Mouse (Mus musculus) ovary, postnatal 10 days (tissue): Measurements from ENCODE around the gene Slc9a9.
A peak's percentile ranks its signal among the peaks of the same experiment; 100 is the strongest.
"Not testable (repeated sequence)": the region's sequence is repeated elsewhere in the genome, so short reads cannot be mapped to it uniquely, and the experiment has no call there.

ENCODE experiments used
- DNase-seq: peaks from one replicate; pipeline ENCODE4 v3.0.0; 2022; ENCODE audit warnings: low spot score

Slc9a9 gene

GRCm38 (mm10) chr9:94669791-94670577, at the start of gene Slc9a9:
TSS of gene Slc9a9 (plus strand) at chr9:94669909.
- no peak for DNase-seq

GRCm38 (mm10) chr9:94620342-94620741, 49.4 kb upstream of the Slc9a9 start:
- no peak for DNase-seq

GRCm38 (mm10) chr9:94620846-94621245, 48.9 kb upstream of the Slc9a9 start:
- DNase-seq, result no peak

DNA sequence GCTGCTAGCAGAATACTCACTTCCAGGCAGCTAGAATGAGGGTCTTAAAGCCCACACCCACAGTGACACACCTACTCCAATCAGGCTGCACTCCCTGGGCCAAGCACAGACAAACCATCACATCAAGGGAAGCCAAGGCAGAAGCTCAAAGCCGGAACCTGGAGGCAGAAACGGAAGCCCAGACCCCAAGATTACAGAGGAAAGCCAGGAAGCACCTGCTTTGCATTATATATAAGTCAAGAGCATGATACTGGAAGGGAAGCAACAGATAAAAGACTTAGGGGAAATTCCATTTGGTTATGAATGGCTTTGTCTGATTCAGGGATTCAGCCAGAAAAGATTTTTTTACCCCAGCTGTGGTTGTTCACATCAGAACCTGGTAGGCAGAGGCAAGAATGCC, 47.8 kb upstream of the Slc9a9 start:
- DNase-seq, result no peak

- DNase-seq, result no peak
These were observed 43.0 kb upstream of the Slc9a9 start for GRCm38 (mm10) chr9:94626737-94627136.

- no peak for DNase-seq
These were observed 40.8 kb upstream of the Slc9a9 start for GRCm38 (mm10) chr9:94628948-94629347.

- DNase-seq, result not testable (repeated sequence)
These were observed 35.4 kb upstream of the Slc9a9 start for GRCm38 (mm10) chr9:94634275-94634674.

GRCm38 (mm10) chr9:94645631-94646030, 24.1 kb upstream of the Slc9a9 start:
- DNase-seq, result no peak

DNA sequence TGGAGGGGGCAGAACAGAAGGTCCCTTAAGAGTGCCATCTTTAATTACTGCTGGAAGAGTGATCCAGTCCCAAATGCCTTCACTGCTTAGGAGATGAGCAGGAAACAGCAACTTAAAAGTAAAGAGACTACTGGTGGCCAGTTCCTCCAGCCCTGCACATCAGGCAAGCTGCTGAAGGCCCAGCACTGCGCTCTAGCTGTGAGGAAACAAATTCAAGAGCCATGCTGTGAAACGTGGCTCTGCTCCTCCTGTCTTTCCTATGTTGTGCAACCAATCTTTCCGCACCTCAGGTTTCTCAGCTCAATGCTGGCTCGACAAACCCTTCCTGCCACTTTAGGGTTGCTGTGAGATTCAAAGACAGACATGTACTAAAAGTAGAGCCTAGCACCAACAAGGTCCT, 22.3 kb upstream of the Slc9a9 start:
- DNase-seq, result no peak

- DNase-seq, result no peak
These were observed 19.7 kb upstream of the Slc9a9 start for GRCm38 (mm10) chr9:94649991-94650390.

DNA sequence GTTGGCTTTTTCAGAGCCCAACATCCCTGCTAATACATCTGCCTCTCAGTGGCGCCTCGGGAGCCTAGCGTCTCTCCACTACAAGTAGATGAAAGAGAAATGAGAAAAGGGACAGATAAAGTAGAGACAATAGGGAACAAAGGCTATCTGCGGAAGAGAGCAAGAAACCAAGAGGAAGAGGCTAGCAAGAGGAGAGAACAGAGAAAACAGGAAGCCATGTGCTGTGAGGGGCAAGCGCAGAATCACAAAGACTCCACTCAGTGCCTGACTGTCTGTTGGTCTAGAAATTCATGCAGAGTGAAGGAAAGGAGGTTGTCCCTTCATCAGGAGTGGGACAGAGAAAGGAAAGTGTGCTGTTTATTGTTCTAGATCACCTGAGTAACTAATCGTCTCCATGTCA, 16.5 kb upstream of the Slc9a9 start:
- DNase-seq, result no peak

GRCm38 (mm10) chr9:94653827-94654226, 15.9 kb upstream of the Slc9a9 start:
- DNase-seq, result no peak

DNA sequence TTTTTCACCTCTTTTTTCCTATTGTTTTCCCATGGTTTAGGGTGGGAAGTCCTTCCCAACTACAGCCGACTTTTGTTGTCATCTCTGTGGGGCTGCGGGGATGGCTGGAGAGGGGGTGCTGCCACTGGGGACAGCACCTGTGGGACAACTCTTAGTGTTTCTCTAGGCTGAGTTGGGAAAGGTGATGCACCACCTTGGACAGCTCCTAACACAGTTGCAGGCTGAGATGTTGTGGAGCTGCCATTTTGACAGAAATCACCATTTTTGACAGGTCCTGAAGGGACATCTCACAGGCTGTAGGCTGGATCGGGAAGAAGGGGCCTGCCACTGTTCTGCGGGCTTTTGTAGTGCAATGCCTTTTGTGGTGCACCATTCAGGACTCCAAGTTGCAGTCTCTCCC, 13.4 kb upstream of the Slc9a9 start:
- DNase-seq, result no peak

- DNase-seq, result no peak
These were observed 10.1 kb upstream of the Slc9a9 start for GRCm38 (mm10) chr9:94659401-94660152.

DNA sequence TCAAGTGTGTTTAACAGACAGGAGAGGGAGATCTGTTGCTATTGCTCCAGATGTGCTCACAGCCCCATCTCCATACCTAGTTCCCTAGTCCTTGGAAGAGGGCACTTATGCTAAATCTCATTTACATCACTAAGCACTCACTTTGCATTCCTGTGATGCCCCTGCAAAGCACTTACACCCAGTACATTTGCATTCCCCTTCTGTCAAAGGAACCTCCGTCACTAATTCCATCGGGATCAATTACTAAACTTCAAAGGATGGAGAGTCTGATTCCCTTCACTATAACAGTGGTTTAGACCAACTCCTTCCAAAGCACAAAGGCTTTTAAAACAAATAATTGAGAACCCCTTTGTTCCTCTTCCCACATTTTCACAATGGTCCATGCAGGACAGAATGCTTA, 7.9 kb upstream of the Slc9a9 start:
- DNase-seq, result no peak

DNA sequence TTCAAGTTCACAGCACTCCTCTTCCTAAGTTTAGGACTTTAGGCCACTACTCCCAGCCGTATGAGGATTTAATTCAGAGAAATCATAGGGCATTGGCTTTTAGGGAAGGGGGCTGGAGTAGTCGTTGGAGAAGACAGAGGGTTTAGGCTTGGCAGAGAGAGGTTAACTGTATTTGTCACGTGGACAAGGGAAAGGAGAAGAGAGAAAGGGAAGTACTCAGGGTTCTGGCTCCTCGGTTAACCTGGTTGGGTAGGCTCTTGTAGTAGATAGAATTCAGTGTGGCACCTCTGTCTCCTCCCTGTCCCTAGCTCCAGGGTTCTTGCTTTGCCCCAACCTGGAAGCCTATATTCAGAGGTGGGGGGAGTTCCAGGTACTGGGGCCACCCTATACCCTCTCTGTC, 4.5 kb upstream of the Slc9a9 start:
- no peak for DNase-seq

DNA sequence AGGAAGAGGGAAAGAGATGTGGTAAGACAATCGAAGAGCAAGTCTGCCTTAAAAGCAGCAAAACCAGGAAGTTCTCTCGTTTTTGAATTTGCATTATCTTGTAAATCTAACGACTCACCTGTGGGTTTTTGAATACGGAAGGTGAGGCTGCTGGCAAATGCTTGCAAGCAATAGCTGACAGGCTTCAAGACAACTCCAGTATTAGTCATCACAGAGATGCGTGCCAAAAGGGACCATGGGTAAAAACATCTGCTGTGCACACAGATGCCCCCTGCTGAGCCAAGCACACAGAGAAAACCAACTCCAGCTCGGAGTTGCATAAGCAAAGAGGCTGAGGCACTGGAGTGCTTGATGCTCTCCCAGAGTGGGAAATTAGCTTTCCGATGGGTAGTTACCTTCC, 1.1 kb upstream of the Slc9a9 start:
- no peak for DNase-seq

DNA sequence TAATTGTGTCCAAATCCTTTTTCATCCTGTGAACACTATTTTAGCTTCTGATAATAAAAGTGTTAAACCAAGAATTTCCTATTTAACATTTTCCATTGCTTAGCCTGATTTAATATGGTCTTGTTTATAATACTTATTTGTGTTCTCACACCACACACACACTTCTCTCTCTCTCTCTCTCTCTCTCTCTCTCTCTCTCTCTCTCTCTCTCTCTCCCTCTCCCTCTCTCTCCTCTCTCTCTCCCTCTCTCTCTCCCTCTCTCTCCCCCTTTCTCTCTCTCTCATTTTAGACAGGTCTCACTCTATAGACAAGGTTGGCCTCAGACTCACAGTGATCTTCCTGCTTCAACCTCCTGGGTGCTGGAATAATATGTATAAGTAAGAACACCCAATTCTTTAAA, 995 bp downstream of the Slc9a9 start:
- no peak for DNase-seq

DNA sequence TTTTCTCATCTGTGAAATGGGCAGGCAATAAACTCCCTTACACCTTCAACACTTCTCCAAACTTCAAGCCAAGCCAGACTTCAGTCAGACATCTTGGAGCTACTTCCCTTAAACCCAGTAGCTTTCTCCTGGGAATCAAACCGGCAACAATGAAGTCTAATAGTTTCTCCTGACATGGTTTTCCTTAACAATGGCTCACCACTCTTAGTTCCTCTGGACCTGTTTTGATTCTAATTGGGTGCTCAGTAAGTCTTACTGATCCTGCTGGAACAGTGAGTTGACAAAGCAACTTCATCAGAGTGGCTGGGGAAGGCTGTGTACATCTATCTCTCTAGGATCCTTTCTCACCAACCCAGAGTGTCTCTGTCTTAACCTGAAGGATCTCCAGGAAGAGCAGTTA, 5.0 kb downstream of the Slc9a9 start:
- no peak for DNase-seq

DNA sequence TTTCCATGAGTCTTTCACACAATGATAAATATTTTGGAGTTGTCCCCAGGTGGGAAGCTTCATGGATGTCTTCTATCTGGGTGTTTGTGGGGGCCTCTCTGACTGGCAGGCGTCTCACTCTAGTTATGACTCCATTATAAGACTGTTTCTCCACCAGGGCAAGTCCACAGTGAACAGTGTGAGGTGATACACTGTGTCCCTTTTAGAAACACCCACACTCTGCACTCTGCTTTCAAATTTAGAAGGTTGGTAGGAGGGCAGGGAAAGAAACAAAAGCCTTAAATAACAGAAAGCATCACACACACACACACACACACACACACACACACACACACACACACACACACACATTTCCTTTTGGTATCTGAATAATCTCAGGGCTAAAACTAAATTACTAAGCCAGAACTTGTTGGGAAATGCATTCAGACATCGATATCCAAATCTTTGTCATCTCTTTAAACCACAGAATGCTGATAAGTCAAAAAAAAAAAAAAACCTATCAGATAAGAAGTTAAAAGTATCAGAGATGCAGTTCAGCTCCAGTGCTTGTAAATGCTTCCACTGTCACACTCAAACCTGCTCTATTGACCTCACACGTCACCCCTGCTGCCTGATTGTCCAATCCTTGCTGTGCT, 8.4 kb downstream of the Slc9a9 start:
- DNase-seq, result no peak

- no peak for DNase-seq
These were observed 10.9 kb downstream of the Slc9a9 start for GRCm38 (mm10) chr9:94680468-94681094.

- peak; percentile 31 for DNase-seq
These were observed 11.4 kb downstream of the Slc9a9 start for GRCm38 (mm10) chr9:94681095-94681487.

GRCm38 (mm10) chr9:94682260-94682659, 12.6 kb downstream of the Slc9a9 start:
- DNase-seq, result no peak
